Mouse (Mus musculus) lung, adult 2 months (tissue): Measurements from ENCODE around the gene Zbtb20. TPM values are rescaled to one million over a fixed set of nuclear protein-coding genes. Genes with fewer than 3 reads are reported as not detected.

ENCODE experiments used
- DNase-seq: peaks from one replicate; pipeline ENCODE4 v3.0.0; 2022
- H3K4me1 ChIP-seq: fragments of 200-500 bp; 2 replicates; pipeline ENCODE4 v1.6.1; 2011; ENCODE audit warnings: low read length; ENCODE audit not compliant: control insufficient read depth, insufficient read depth
- H3K4me3 ChIP-seq: fragments of 200-500 bp; replicated peaks from 2 replicates; pipeline ENCODE3; 2011; ENCODE audit warnings: low read depth, mild to moderate bottlenecking, control low read depth, low read length; ENCODE audit errors: extremely low read depth
- CTCF ChIP-seq: fragments of 200-500 bp; IDR thresholded peaks from 2 replicates; pipeline ENCODE4 v1.5.1; 2011; ENCODE audit warnings: mild to moderate bottlenecking, low read length, control low read depth; ENCODE audit not compliant: insufficient read depth
- POLR2A ChIP-seq: fragments of 200-500 bp; IDR thresholded peaks from 2 replicates; pipeline ENCODE4 v1.6.1; 2011; ENCODE audit warnings: low read depth, mild to moderate bottlenecking, control low read depth, low read length, borderline replicate concordance; ENCODE audit errors: extremely low read depth
- WGBS: fragments of 180-500 bp; shearing (Covaris S2); methylation state at CpG from one replicate; pipeline ENCODE4 v1.1.7; 2018; 5-methylcytosine and 5-hydroxymethylcytosine counted together
- polyA plus RNA-seq: library from polyadenylated mRNA; depleted of rRNA; stranded (reverse); fragments of >200 nt; gene quantifications from 2 replicates; pipeline ENCODE4 v1.2.3, GENCODE M21; 2012

Zbtb20 gene
- polyA plus RNA-seq, 1 experiment: 30.7 TPM

- peaks cover 22% of the 10 kb centered on the region for H3K4me1 ChIP-seq
- no peak for DNase-seq
- TF ChIP-seq POLR2A (no peak), CTCF (no peak)
- 12% methylated on average over 11 of the region's 11 CpGs for WGBS
- no peak overlapping the region for H3K4me3 ChIP-seq
Measured at GRCm38 (mm10) chr16:43334411-43335150, 458.9 kb downstream of the Zbtb20 start.

GRCm38 (mm10) chr16:43335151-43335823, 459.6 kb downstream of the Zbtb20 start:
- TF ChIP-seq POLR2A (no peak), CTCF (no peak)
- DNase-seq: no peak
- H3K4me1 ChIP-seq: peaks cover 22% of the 10 kb centered on the region
- 17% methylated on average over 8 of the region's 8 CpGs for WGBS
- no peak overlapping the region for H3K4me3 ChIP-seq

GRCm38 (mm10) chr16:43335824-43336215, 460.1 kb downstream of the Zbtb20 start:
- DNase-seq: no peak
- peaks cover 22% of the 10 kb centered on the region for H3K4me1 ChIP-seq
- H3K4me3 ChIP-seq: no peak overlapping the region
- TF ChIP-seq POLR2A (no peak), CTCF (no peak)
- 43% methylated on average over 4 of the region's 4 CpGs for WGBS

- H3K4me1 ChIP-seq: peaks cover 7% of the 10 kb centered on the region
- no peak overlapping the region for H3K4me3 ChIP-seq
- 86% methylated on average over 4 of the region's 4 CpGs for WGBS
- TF ChIP-seq POLR2A (no peak), CTCF (no peak)
- no peak for DNase-seq
Measured at GRCm38 (mm10) chr16:43340712-43341111, 465.0 kb downstream of the Zbtb20 start.

- DNase-seq: no peak
- Histone ChIP-seq H3K4me1 (peaks cover 3% of the 10 kb centered on the region; the same call in 1 of the 2 replicates), H3K4me3 (no peak overlapping the region)
- TF ChIP-seq CTCF (no peak), POLR2A (no peak)
Measured at GRCm38 (mm10) chr16:43341916-43342455, 466.3 kb downstream of the Zbtb20 start.

- TF ChIP-seq POLR2A (no peak), CTCF (no peak)
Measured at GRCm38 (mm10) chr16:43346094-43346493, 470.4 kb downstream of the Zbtb20 start.

GRCm38 (mm10) chr16:43355776-43356645, 480.3 kb downstream of the Zbtb20 start:
- Histone ChIP-seq H3K4me3 (no peak overlapping the region), H3K4me1 (no peaks in the 10 kb centered on the region; the same call in 1 of the 2 replicates)
- no peak for DNase-seq
- TF ChIP-seq POLR2A: no peak
- TF ChIP-seq CTCF: no peak
- 82% methylated on average over 9 of the region's 9 CpGs for WGBS

More at GRCm38 (mm10) chr16:43346094-43346493, 470.4 kb downstream of the Zbtb20 start:
- Histone ChIP-seq H3K4me1 (peaks cover 8% of the 10 kb centered on the region), H3K4me3 (no peak overlapping the region)
- DNase-seq: no peak

- no peak for DNase-seq
- H3K4me1 ChIP-seq: peaks cover 11% of the 10 kb centered on the region
- H3K4me3 ChIP-seq: no peak overlapping the region
- no peak for TF ChIP-seq POLR2A
- no peak for TF ChIP-seq CTCF
- 73% methylated on average over 3 of the region's 3 CpGs for WGBS
Measured at GRCm38 (mm10) chr16:43359546-43359945, 483.9 kb downstream of the Zbtb20 start.

GRCm38 (mm10) chr16:43360112-43360511, 484.4 kb downstream of the Zbtb20 start:
- DNase-seq: no peak
- 83% methylated on average over 2 of the region's 2 CpGs for WGBS
- no peak overlapping the region for H3K4me3 ChIP-seq
- peaks cover 14% of the 10 kb centered on the region for H3K4me1 ChIP-seq
- no peak for TF ChIP-seq CTCF
- no peak for TF ChIP-seq POLR2A
